Mouse (Mus musculus) spleen, adult 2 months (tissue): ENCODE results near the gene Aoc1.

ENCODE experiments used
- CTCF ChIP-seq: fragments of 200-500 bp; IDR thresholded peaks from 2 replicates; pipeline ENCODE4 v1.5.1; 2011; ENCODE audit warnings: mild to moderate bottlenecking, inconsistent platforms; ENCODE audit not compliant: insufficient read depth, insufficient read length, insufficient replicate concordance; ENCODE audit errors: extremely low read depth
- POLR2A ChIP-seq: fragments of 200-500 bp; IDR thresholded peaks from 2 replicates; pipeline ENCODE4 v1.6.1; 2011; ENCODE audit warnings: low read depth, low read length, inconsistent platforms

DNA sequence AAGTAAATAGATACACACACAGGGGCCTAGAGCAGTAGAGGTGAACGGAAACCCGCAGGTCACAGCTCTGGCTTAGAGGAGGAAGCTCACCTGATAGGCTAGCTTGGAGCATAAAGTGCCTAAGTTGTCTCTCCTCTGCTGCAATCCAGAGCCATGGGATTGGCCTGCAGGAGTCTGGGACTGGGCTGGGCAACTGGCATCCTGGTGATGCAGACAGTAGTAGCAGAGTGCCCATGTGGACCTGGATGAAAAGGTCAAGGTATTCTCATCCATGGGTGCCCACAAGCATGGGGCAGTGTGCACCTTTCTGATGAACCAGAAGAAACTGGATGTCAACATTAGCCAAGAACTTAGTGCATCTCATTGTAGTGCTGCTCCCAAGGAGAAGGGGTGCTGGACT lies 40.9 kb downstream of the Aoc1 start:
- TF ChIP-seq CTCF: no peak
- TF ChIP-seq POLR2A: no peak
